Mouse (Mus musculus): ENCODE measurements at regions not wholly inside any gene's neighbourhood (a gene's known extent, or its start where the extent isn't known, plus 50 kb on each side); places are given as distances from the start of the nearest gene placed in this dataset.

DNA sequence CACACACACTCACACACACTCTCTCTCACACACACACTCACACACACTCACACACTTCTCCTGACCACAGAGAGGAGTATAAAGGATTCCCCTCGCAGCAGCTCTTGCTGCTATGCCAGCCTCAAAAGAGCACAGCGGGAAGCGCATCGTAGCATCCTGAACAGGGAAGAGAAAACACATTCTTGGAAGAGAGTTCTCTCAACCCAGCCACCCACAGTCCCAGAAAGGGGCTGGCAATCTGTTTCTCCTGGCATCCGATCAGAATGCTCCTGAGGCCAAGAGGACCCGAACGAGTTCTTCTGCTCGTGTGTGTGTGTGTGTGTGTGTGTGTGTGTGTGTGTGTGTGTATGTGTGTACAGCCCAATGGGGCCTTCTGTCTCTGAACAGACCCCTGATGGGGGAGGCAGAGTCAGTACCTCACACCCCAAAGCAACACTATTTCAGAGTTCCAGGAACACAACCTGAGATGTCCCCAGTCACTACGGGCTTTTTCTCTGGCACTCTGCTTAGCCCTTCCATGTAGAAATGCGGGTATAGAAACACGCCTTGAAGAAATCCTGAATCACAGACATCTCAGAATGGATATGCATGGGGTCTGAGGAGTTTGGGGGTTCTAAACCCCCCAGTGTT, 122.8 kb downstream of the Rplp1 start:
- H3K4me3 ChIP-seq (ENCODE audit: low read depth, low read length): no peak overlapping the region
- peaks cover 3% of the 10 kb centered on the region; the same call in 1 of the 2 replicates for H3K9me3 ChIP-seq (ENCODE audit: control insufficient read depth, low read length)
- H3K4me2 ChIP-seq (replicated peaks; ENCODE audit: low read depth): no peak overlapping the region
- ATAC-seq (ENCODE audit: low FRiP score, low TSS enrichment) (no peak), DNase-seq (ENCODE audit: low spot score) (no peak)
- no peaks in the 10 kb centered on the region for H3K27me3 ChIP-seq (ENCODE audit: control insufficient read depth, insufficient read depth, low read length)
- H3K9ac ChIP-seq (ENCODE audit: low read length): no peak overlapping the region
- no peaks in the 10 kb centered on the region for H3K36me3 ChIP-seq (ENCODE audit: control insufficient read depth, insufficient read depth, low read length)
- TF ChIP-seq CTCF (IDR thresholded peaks at IDR 0.05; ENCODE audit: low read depth): no peak
- no peak for TF ChIP-seq EP300 (optimal IDR thresholded peaks at IDR 0.05)
- no peak overlapping the region for H3K27ac ChIP-seq (replicated peaks)
- 80% methylated on average over 11 of the region's 11 CpGs for WGBS
- no peaks in the 10 kb centered on the region for H3K4me1 ChIP-seq (replicated peaks; ENCODE audit: control insufficient read depth, insufficient read depth)

DNA sequence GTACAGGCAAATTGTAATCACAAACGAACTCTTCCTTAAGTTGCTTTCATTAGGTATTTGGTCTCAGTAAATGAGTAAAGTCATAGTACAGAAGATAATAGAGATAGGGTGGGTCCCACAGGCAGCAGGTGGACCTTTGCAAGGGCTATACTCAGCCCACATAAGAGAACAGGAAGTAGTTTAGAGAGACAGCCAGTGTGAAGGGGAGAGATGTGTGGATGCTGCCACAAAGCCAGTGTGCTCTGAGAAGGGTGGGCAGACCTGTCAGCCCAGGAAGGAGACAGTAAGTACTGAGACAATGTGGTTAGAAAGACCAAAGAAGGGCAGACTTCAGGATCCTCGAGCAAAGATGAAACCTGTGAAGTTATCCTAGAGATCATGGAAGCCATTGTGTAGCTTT, 123.5 kb downstream of the Rplp1 start:
- no peak overlapping the region for H3K4me2 ChIP-seq (replicated peaks; ENCODE audit: low read depth)
- no peaks in the 10 kb centered on the region for H3K4me1 ChIP-seq (replicated peaks; ENCODE audit: control insufficient read depth, insufficient read depth)
- H3K27ac ChIP-seq (replicated peaks): no peak overlapping the region
- 76% methylated on average over 2 of the region's 2 CpGs for WGBS
- H3K4me3 ChIP-seq (ENCODE audit: low read depth, low read length): no peak overlapping the region
- no peak for ATAC-seq (ENCODE audit: low FRiP score, low TSS enrichment)
- H3K27me3 ChIP-seq (ENCODE audit: control insufficient read depth, insufficient read depth, low read length): no peaks in the 10 kb centered on the region
- no peak for DNase-seq (ENCODE audit: low spot score)
- H3K9me3 ChIP-seq (ENCODE audit: control insufficient read depth, low read length): peaks cover 3% of the 10 kb centered on the region; the same call in 1 of the 2 replicates
- TF ChIP-seq CTCF (IDR thresholded peaks at IDR 0.05; ENCODE audit: low read depth) (no peak), EP300 (optimal IDR thresholded peaks at IDR 0.05) (no peak)
- no peak overlapping the region for H3K9ac ChIP-seq (ENCODE audit: low read length)
- no peaks in the 10 kb centered on the region for H3K36me3 ChIP-seq (ENCODE audit: control insufficient read depth, insufficient read depth, low read length)

DNA sequence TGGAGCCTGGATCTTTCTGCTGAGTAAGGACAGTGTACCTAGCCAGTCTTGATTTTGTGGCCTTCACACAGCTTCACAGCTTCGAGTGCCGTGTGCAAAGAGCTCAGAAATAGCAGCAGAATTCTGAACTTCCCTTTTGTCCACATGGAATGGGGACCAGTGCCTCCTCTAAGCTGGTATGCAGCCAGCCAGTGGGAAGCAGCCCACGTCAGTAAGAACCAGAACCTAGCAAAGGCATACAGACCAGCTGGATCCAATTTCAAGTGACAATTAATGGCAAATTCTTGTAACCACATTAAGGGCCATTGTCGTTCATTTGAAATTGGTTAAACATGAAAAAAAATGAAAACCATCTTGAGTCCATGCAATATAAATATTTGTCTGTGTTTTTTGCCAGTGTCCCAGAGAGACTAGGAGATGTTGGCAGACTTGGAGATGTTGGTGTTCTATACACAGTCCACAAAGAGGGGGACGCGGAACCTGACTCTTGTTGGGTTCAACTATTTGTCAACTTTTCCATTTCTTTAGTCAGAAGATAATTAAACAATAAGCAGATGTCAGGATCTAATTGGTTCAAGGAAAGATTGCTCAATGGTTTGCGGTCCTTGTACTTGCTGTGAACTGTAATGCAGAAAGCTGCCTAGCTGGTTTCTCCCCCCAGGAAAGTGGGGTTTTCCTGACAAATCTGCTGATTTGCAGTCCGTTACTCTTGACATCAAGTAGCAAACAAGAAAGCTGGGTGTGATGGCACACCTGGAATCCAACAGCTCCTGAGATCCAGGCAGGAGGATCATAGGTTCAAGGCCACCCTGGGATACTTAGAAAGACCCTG, 125.1 kb downstream of the Rplp1 start:
- ATAC-seq (ENCODE audit: low FRiP score, low TSS enrichment): no peak

DNA sequence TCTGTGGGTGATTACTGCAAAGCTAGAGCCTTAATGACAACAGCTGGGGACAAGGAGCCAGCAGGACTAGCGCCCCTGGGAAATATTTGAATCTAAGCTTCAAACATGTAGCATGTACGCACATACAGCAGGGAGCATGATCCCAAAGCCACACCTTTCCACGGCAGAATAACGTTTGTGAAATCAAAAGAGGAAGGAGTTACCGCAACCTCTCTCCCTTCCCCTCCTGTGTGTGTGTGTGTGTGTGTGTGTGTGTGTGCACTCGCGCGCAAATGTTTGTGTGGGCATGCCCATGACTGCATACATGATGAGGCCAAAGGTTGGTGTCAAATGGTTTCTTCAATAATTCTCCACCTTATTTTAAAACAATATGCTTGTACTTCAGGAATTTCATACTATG, 132.9 kb downstream of the Rplp1 start:
- 79% methylated on average over 8 of the region's 8 CpGs for WGBS
- no peak overlapping the region for H3K9ac ChIP-seq (ENCODE audit: low read length)
- no peak for DNase-seq (ENCODE audit: low spot score)
- no peaks in the 10 kb centered on the region for H3K36me3 ChIP-seq (ENCODE audit: control insufficient read depth, insufficient read depth, low read length)
- TF ChIP-seq EP300 (optimal IDR thresholded peaks at IDR 0.05) (no peak), CTCF (IDR thresholded peaks at IDR 0.05; ENCODE audit: low read depth) (no peak)
- no peaks in the 10 kb centered on the region for H3K4me1 ChIP-seq (replicated peaks; ENCODE audit: control insufficient read depth, insufficient read depth)
- H3K4me2 ChIP-seq (replicated peaks; ENCODE audit: low read depth): no peak overlapping the region
- no peak overlapping the region for H3K4me3 ChIP-seq (ENCODE audit: low read depth, low read length)
- no peak overlapping the region for H3K27ac ChIP-seq (replicated peaks)
- H3K9me3 ChIP-seq (ENCODE audit: control insufficient read depth, low read length): no peaks in the 10 kb centered on the region
- H3K27me3 ChIP-seq (ENCODE audit: control insufficient read depth, insufficient read depth, low read length): no peaks in the 10 kb centered on the region
- no peak for ATAC-seq (ENCODE audit: low FRiP score, low TSS enrichment)

More for the DNA sequence above, 125.1 kb downstream of the Rplp1 start:
- no peak overlapping the region for H3K4me3 ChIP-seq (ENCODE audit: low read depth, low read length)
- no peak overlapping the region for H3K4me2 ChIP-seq (replicated peaks; ENCODE audit: low read depth)
- 53% methylated on average over 8 of the region's 8 CpGs for WGBS
- DNase-seq (ENCODE audit: low spot score): no peak
- TF ChIP-seq CTCF (IDR thresholded peaks at IDR 0.05; ENCODE audit: low read depth): no peak
- TF ChIP-seq EP300 (optimal IDR thresholded peaks at IDR 0.05): no peak
- H3K27me3 ChIP-seq (ENCODE audit: control insufficient read depth, insufficient read depth, low read length): no peaks in the 10 kb centered on the region
- H3K4me1 ChIP-seq (replicated peaks; ENCODE audit: control insufficient read depth, insufficient read depth): no peaks in the 10 kb centered on the region
- H3K9ac ChIP-seq (ENCODE audit: low read length): no peak overlapping the region
- H3K27ac ChIP-seq (replicated peaks): no peak overlapping the region
- peaks cover 3% of the 10 kb centered on the region; the same call in 1 of the 2 replicates for H3K9me3 ChIP-seq (ENCODE audit: control insufficient read depth, low read length)
- H3K36me3 ChIP-seq (ENCODE audit: control insufficient read depth, insufficient read depth, low read length): no peaks in the 10 kb centered on the region

DNA sequence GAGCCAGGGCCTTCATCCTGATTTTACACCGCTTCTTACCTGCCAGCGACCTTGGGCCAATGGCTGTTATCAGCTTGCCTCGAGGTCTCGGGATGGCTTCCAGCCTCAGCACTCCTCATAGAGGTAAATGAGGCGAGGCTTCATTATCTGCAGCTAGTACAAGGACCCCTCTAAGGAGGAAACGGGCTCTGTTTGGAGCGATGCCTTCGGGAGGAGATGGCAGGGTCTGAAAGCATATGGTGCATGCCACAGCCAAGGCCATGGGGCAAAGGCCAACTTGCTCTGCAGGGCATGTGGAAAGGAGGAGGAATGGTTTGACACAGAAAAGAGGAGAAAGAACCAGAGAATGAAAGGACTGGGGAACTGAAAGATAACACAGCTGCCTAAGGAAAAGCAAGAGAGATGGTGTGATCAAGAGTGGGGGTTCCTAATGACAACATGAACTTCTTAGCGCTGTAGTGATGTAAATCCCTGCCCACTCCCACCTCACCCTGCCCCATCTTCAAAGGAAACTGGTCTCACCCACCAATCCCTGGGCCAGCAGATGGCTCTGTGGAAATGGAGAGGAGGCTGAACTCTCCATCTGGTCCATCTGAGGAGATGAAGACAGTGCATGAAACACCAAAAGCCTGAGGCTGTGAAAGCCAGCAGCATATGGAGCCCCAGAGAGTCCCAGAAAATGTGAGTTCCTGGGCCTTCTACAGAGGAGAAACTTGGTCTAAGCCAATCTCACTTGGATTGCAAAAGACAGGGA, 134.0 kb downstream of the Rplp1 start:
- Histone ChIP-seq H3K4me2 (replicated peaks; ENCODE audit: low read depth) (no peak overlapping the region), H3K9me3 (ENCODE audit: control insufficient read depth, low read length) (no peaks in the 10 kb centered on the region), H3K9ac (ENCODE audit: low read length) (no peak overlapping the region), H3K27ac (replicated peaks) (no peak overlapping the region), H3K27me3 (ENCODE audit: control insufficient read depth, insufficient read depth, low read length) (no peaks in the 10 kb centered on the region), H3K4me1 (replicated peaks; ENCODE audit: control insufficient read depth, insufficient read depth) (no peaks in the 10 kb centered on the region), H3K36me3 (ENCODE audit: control insufficient read depth, insufficient read depth, low read length) (no peaks in the 10 kb centered on the region), H3K4me3 (ENCODE audit: low read depth, low read length) (no peak overlapping the region)
- TF ChIP-seq EP300 (optimal IDR thresholded peaks at IDR 0.05): no peak
- TF ChIP-seq CTCF (IDR thresholded peaks at IDR 0.05; ENCODE audit: low read depth): no peak
- DNase-seq (ENCODE audit: low spot score) (no peak), ATAC-seq (ENCODE audit: low FRiP score, low TSS enrichment) (no peak)
- WGBS: 85% methylated on average over 9 of the region's 9 CpGs

Measured in stomach, postnatal 0 days (tissue).